Comparison of ENCODE assay signal across 12 mouse cellular contexts in genomic region chr3:154081687-154082086, GRCm38 (mm10).
A peak's percentile ranks its signal among the peaks of the same experiment; 100 is the strongest.
DNase-seq lines count a peak whose midpoint lies in the region; ATAC-seq and TF ChIP-seq lines count a peak whose summit lies in the region.
"Had no signal": no experiment of that assay in that cellular context is flagged by ENCODE, and none has a peak within 500 bp of the region (broad histone marks: within the 10 kb centered on the region; RNA-seq: fewer than 3 reads in every experiment).

No protein-coding gene starts in this region.

- no peak overlapping the region for H3K4me3 ChIP-seq in hindbrain, embryonic 10.5 days
- no peak overlapping the region for H3K4me3 ChIP-seq in midbrain, embryonic 14.5 days (replicated peaks; ENCODE audit: low read depth, low read length)
- H3K4me3 ChIP-seq: layer of hippocampus, adult 2 months had no signal

- peak overlapping the region; percentile 43 for H3K4me2 ChIP-seq in midbrain, embryonic 14.5 days (ENCODE audit: low read length)

- H3K9ac ChIP-seq in midbrain, embryonic 14.5 days (replicated peaks; ENCODE audit: low read length), result no peak overlapping the region

- WGBS in hindbrain, embryonic 10.5 days, result 55% methylated on average over 12 of the region's 12 CpGs
- 27% methylated on average over 12 of the region's 12 CpGs for WGBS in midbrain, embryonic 14.5 days

- peak; percentile 81 for DNase-seq in heart, adult 11 months
- DNase-seq in heart, postnatal 4 days, result no peak
- peak; percentile 76 for DNase-seq in brain, embryonic 14.5 days (ENCODE audit: low read depth)
- DNase-seq in hindbrain, embryonic 10.5 days (ENCODE audit: low spot score), result peak; percentile 33
- DNase-seq in midbrain, embryonic 14.5 days, result peak; percentile 74
- DNase-seq in testis, postnatal 14 days (ENCODE audit: low spot score), result no peak
- no peak for DNase-seq in frontal cortex, postnatal 36 days (ENCODE audit: low spot score in 2 of 2)
- DNase-seq: cerebellum, postnatal 10 days; kidney, adult 11 months; lung, postnatal 36 days had no signal

- no peaks in the 10 kb centered on the region for H3K36me3 ChIP-seq in hindbrain, embryonic 10.5 days
- H3K36me3 ChIP-seq in midbrain, embryonic 14.5 days (ENCODE audit: control insufficient read depth, insufficient read depth, low read length), result no peaks in the 10 kb centered on the region

- no peaks in the 10 kb centered on the region for H3K9me3 ChIP-seq in hindbrain, embryonic 10.5 days
- no peaks in the 10 kb centered on the region for H3K9me3 ChIP-seq in midbrain, embryonic 14.5 days (ENCODE audit: control insufficient read depth, low read length)

- no peak for TF ChIP-seq CTCF in brain, embryonic 14.5 days (IDR thresholded peaks at IDR 0.05; ENCODE audit: borderline replicate concordance, extremely low read depth, insufficient read depth, insufficient read length)

- no peak for TF ChIP-seq POLR2A in brain, embryonic 14.5 days (IDR thresholded peaks at IDR 0.05; ENCODE audit: borderline replicate concordance, extremely low read depth, insufficient read depth, insufficient read length, poor library complexity, severe bottlenecking)

- peak overlapping the region; percentile 60; the same call in 1 of the 2 replicates for H3K27ac ChIP-seq in hindbrain, embryonic 10.5 days
- peak overlapping the region; percentile 53 for H3K27ac ChIP-seq in midbrain, embryonic 14.5 days (replicated peaks; ENCODE audit: low read depth, low read length)
- H3K27ac ChIP-seq: layer of hippocampus, adult 2 months had no signal

- H3K4me1 ChIP-seq in hindbrain, embryonic 10.5 days (replicated peaks), result peaks cover 27% of the 10 kb centered on the region
- H3K4me1 ChIP-seq in midbrain, embryonic 14.5 days (ENCODE audit: control insufficient read depth, insufficient read depth, low read length), result peaks cover 22% of the 10 kb centered on the region

- peak; percentile 66; the same call in 1 of the 2 replicates for ATAC-seq in midbrain, embryonic 14.5 days (ENCODE audit: low FRiP score, low TSS enrichment)
- ATAC-seq in granulocyte monocyte progenitor cell, adult 5-6 weeks (replicated peaks; ENCODE audit: poor library complexity, severe bottlenecking), result no peak

- H3K27me3 ChIP-seq in hindbrain, embryonic 10.5 days (ENCODE audit: insufficient read depth, poor library complexity, severe bottlenecking), result no peaks in the 10 kb centered on the region
- H3K27me3 ChIP-seq in midbrain, embryonic 14.5 days (ENCODE audit: control insufficient read depth, insufficient read depth, low read length), result no peaks in the 10 kb centered on the region

Comparison
In these comparisons a context has a peak if more than half of its experiments do, and no peak if none do; other contexts are left out.
1. DNase-seq: peak in heart, adult 11 months (single experiment), brain, embryonic 14.5 days (single experiment), hindbrain, embryonic 10.5 days (single experiment) and midbrain, embryonic 14.5 days (single experiment); none in heart, postnatal 4 days (single experiment), testis, postnatal 14 days (single experiment) and frontal cortex, postnatal 36 days (0 of 2).